Mouse (Mus musculus) hindbrain, embryonic 14.5 days (tissue): ENCODE measurements at regions not wholly inside any gene's neighbourhood (a gene's known extent, or its start where the extent isn't known, plus 50 kb on each side); places are given as distances from the start of the nearest gene placed in this dataset.

ENCODE experiments used
- ATAC-seq: fragments of 200-750 bp; cut with Nextera tagmentation; 2 replicates; pipeline ENCODE4 v1.8.0; 2017; ENCODE audit warnings: moderate number of reproducible peaks, mild to moderate bottlenecking, moderate TSS enrichment, moderate library complexity; ENCODE audit not compliant: low FRiP score
- DNase-seq: peaks from one replicate; pipeline ENCODE4 v3.0.0-alpha.2; 2015; ENCODE audit warnings: low spot score
- H3K27ac ChIP-seq: fragments of 300-500 bp; sonication (generic); 2 replicates; pipeline ENCODE4 v1.5.1; 2014; ENCODE audit warnings: mild to moderate bottlenecking, moderate library complexity
- H3K27me3 ChIP-seq: fragments of 300-500 bp; sonication (generic); 2 replicates; pipeline ENCODE4 v1.6.1; 2014; ENCODE audit warnings: mild to moderate bottlenecking, low read length, mixed read lengths; ENCODE audit not compliant: control insufficient read depth, insufficient read depth
- H3K36me3 ChIP-seq: fragments of 300-500 bp; sonication (generic); replicated peaks from 2 replicates; pipeline ENCODE4 v1.6.1; 2014; ENCODE audit not compliant: control insufficient read depth, insufficient read depth
- H3K4me1 ChIP-seq: fragments of 300-500 bp; sonication (generic); replicated peaks from 2 replicates; pipeline ENCODE4 v1.6.1; 2014; ENCODE audit warnings: antibody characterized with exemption, low read length, mixed read lengths; ENCODE audit not compliant: control insufficient read depth, insufficient read depth
- H3K4me2 ChIP-seq: fragments of 300-500 bp; sonication (generic); replicated peaks from 2 replicates; pipeline ENCODE4 v1.6.1; 2014; ENCODE audit warnings: mild to moderate bottlenecking, moderate library complexity
- H3K4me3 ChIP-seq: fragments of 300-500 bp; sonication (generic); replicated peaks from 2 replicates; pipeline ENCODE4 v1.5.1; 2014; ENCODE audit warnings: mild to moderate bottlenecking, low read length
- H3K9ac ChIP-seq: fragments of 300-500 bp; sonication (generic); 2 replicates; pipeline ENCODE4 v1.6.1; 2014
- H3K9me3 ChIP-seq: fragments of 300-500 bp; sonication (generic); 2 replicates; pipeline ENCODE4 v1.6.1; 2016; ENCODE audit warnings: low read length; ENCODE audit not compliant: control insufficient read depth
- WGBS: fragments of 180-500 bp; shearing (Covaris S2); extraction: QIAGEN DNeasy Blood & Tissue Kit; methylation state at CpG from one replicate; pipeline ENCODE4 v1.1.7; 2014; 5-methylcytosine and 5-hydroxymethylcytosine counted together

DNA sequence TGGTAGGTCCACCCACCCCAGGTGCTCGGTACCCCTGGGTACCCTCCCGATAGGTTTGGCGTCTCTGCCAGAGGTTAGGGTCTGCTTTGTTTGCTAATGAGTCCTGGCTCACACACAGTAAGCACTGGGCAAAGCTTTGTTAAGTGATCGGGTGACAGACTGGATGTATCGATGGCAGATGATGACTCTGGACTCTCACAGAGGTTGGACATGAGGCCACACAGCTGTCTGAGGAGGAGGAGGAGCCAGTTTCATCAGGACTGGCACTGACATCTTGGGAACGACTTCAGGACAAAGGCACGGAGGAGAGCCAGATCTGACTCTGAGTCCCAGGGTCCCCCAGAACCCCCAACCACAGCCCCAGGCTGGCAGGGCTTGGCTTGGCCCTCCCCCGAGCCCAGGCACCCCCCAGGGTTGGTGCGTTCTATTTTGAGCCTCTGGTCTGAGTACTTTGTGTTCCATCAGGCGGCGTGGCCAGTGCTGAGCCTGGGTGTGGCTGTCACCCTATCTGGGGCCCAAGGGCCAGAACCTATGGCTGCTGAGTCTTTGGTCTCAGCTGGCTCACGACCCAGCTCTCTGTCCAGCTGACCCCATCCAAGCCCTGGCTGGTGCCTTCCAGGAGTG is 67.6 kb upstream of the Tmem189 start:
- no peaks in the 10 kb centered on the region for H3K9me3 ChIP-seq
- no peak overlapping the region for H3K4me2 ChIP-seq
- H3K4me3 ChIP-seq, result no peak overlapping the region
- H3K36me3 ChIP-seq, result no peaks in the 10 kb centered on the region
- no peaks in the 10 kb centered on the region; the same call in 1 of the 2 replicates for H3K4me1 ChIP-seq
- H3K9ac ChIP-seq, result no peak overlapping the region
- no peak overlapping the region for H3K27ac ChIP-seq
- 65% methylated on average over 12 of the region's 12 CpGs for WGBS
- DNase-seq (no peak), ATAC-seq (no peak)
- no peaks in the 10 kb centered on the region for H3K27me3 ChIP-seq

DNA sequence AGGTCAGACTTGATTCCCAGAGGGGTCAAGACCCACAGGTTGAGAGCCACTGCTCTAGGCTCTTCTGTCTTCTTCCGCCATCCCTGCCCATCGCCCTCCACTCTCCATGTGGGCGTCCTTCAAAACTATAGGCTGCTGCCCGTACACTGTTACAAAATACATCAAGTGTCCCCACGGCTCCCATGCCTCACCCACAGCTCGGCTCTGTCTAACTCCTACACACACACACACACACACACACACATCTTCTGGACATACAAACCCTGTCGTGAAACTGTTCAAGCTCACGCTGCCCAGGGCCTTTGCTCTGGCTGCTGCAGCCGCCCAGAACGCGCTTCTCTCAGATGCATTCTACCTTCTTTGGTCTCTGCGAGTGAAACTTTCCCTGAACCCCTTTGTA is 67.1 kb upstream of the Tmem189 start:
- H3K4me3 ChIP-seq, result no peak overlapping the region
- ATAC-seq (no peak), DNase-seq (no peak)
- no peak overlapping the region for H3K9ac ChIP-seq
- H3K27ac ChIP-seq, result no peak overlapping the region
- no peak overlapping the region for H3K4me2 ChIP-seq
- no peaks in the 10 kb centered on the region; the same call in 1 of the 2 replicates for H3K4me1 ChIP-seq
- H3K27me3 ChIP-seq, result no peaks in the 10 kb centered on the region
- WGBS, result 85% methylated on average over 12 of the region's 12 CpGs
- H3K36me3 ChIP-seq, result no peaks in the 10 kb centered on the region
- no peaks in the 10 kb centered on the region for H3K9me3 ChIP-seq

DNA sequence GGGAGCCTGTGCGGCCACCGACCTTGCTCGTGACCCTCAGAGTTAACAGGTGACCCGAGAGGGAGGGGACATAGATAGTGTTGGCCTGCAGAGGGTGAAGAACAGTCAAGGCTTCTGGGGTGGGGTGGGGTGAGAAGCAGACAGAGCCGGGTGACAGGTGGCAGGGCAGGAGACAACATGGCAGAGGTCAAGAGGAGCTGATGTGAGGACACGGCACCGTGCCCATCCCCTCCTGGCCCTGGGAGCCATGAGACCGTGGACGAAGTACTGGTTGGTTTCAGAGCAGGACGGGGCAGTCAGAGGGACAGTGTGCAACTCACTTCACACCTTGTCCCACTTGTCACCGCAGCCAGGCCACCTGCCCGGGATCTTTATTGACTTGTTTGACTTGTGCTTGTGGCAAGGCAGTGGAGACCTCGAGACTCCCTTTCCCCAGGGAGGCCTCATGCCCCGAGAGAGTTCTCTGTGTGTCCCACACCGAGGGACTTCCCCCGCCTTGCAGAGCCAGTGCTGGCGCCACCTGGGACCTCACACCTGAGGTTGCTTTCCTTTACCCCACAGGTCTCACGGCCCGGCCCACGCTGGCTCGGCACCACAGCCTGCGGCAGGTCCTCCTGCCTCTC is 65.4 kb upstream of the Tmem189 start:
- H3K27me3 ChIP-seq, result no peaks in the 10 kb centered on the region
- no peak overlapping the region for H3K4me3 ChIP-seq
- H3K36me3 ChIP-seq, result no peaks in the 10 kb centered on the region
- DNase-seq (no peak), ATAC-seq (no peak)
- no peak overlapping the region for H3K4me2 ChIP-seq
- 86% methylated on average over 22 of the region's 22 CpGs for WGBS
- no peak overlapping the region for H3K9ac ChIP-seq
- H3K4me1 ChIP-seq, result no peaks in the 10 kb centered on the region; the same call in 1 of the 2 replicates
- H3K9me3 ChIP-seq, result no peaks in the 10 kb centered on the region
- H3K27ac ChIP-seq, result no peak overlapping the region

DNA sequence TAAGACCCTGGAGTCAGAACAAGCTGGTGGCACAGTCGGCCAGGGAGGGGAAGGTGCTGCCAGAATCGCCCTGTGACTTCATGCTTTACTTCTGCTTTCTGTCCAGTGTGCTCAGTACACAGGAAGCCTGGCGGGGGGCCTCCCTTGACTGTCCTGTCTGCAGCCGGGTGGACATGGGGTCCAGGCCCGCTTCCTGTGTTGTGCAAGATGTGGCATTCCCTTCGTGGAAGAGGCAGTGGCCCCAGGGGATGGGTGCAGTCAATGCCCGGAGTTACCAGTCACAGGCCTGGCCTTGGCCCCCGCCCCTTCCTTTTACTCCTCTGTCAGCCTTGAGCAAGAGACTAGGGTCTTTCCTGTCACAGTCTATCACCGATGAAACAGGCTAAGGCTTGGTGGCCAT is 64.3 kb upstream of the Tmem189 start:
- DNase-seq (no peak), ATAC-seq (no peak)
- Histone ChIP-seq H3K4me3 (no peak overlapping the region), H3K9me3 (no peaks in the 10 kb centered on the region), H3K27me3 (no peaks in the 10 kb centered on the region), H3K36me3 (no peaks in the 10 kb centered on the region), H3K4me2 (no peak overlapping the region), H3K4me1 (no peaks in the 10 kb centered on the region; the same call in 1 of the 2 replicates), H3K9ac (no peak overlapping the region), H3K27ac (no peak overlapping the region)
- WGBS, result 79% methylated on average over 9 of the region's 9 CpGs

DNA sequence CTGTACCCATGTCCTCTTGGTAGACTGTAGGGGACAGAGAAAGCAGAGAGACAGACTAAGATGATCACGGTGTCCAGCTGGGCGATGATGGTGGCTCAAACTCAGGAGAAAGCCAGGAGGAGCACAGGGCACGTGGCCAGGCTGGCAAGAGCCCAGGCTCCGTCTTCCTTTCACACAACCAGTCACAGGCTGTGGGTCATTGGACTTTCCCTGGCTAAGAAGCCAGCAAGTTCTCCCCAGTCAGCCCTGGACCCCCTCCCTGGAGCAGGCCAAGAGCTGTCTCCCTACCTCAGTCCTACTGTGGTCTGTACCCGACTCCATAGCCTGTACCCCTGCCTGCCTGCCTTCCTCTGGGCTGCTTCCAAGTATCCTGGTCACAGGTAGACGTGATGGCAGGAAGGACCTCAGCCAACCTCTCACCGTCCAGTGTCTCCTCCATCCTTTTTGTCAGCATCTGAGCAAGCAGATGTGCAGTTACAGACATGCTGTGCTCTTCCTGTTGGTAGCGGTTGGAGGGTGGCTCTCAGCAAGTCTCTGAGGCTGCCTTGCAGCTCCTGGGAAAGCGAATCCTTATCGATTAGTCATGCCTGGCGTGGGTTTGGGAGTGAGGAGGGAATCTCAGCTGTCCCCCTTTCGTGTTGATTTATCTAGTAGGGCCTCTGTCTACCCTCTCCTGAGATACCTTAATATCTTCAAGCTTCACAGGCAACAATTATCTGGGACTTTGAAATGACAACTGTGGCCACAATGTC is 63.4 kb upstream of the Tmem189 start:
- Histone ChIP-seq H3K4me3 (no peak overlapping the region), H3K9me3 (no peaks in the 10 kb centered on the region), H3K9ac (no peak overlapping the region), H3K27ac (no peak overlapping the region), H3K4me2 (no peak overlapping the region), H3K36me3 (no peaks in the 10 kb centered on the region), H3K27me3 (no peaks in the 10 kb centered on the region), H3K4me1 (no peaks in the 10 kb centered on the region; the same call in 1 of the 2 replicates)
- no peak for ATAC-seq
- WGBS, result 52% methylated on average over 12 of the region's 12 CpGs
- DNase-seq, result no peak

DNA sequence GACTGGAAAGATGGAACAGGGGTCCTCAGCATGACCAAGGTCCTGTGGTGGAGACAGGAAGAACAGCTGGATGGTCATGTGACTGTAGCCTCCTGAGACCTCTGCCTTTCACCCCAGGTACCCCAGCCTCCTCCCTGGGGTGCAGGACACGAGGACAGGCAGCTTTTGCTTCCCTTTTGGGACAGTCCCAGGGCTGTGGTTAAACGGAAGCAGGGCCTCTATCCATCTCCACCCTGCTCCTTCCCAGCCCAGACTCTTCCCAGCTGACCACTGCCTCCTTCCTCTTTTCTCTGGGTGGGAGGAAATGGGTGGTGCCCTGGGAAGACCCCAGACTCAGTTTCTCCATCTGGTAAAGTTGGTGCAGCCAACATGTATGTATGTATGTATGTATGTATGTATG is 62.0 kb upstream of the Tmem189 start:
- no peaks in the 10 kb centered on the region for H3K36me3 ChIP-seq
- H3K4me3 ChIP-seq, result no peak overlapping the region
- no peak overlapping the region for H3K27ac ChIP-seq
- ATAC-seq (no peak), DNase-seq (no peak)
- H3K4me2 ChIP-seq, result no peak overlapping the region
- 67% methylated on average over 2 of the region's 2 CpGs for WGBS
- no peak overlapping the region for H3K9ac ChIP-seq
- H3K27me3 ChIP-seq, result no peaks in the 10 kb centered on the region
- H3K9me3 ChIP-seq, result no peaks in the 10 kb centered on the region
- peaks cover 7% of the 10 kb centered on the region; the same call in 1 of the 2 replicates for H3K4me1 ChIP-seq

DNA sequence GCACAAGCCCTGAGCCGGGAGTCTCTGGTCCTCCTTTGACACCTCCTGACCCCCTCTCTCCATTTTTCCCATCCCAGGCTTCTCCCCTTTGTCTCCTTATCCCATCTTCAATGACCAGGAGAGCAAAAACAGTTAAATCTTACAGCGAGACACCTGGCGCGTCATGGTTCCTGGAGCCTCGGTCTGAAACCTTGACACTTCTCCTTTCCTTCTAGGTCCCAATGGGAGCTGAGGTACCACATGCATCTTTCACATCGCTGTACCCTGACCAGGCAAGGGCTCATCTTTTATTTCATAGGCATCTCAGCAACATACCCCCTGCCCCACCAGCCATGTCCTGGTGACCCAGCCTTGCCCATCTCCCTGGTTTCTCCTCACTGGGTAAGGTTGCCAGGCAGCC is 58.7 kb upstream of the Tmem189 start:
- Histone ChIP-seq H3K4me2 (no peak overlapping the region), H3K27ac (no peak overlapping the region), H3K9me3 (no peaks in the 10 kb centered on the region), H3K4me1 (peaks cover 13% of the 10 kb centered on the region; the same call in 1 of the 2 replicates), H3K4me3 (no peak overlapping the region), H3K27me3 (no peaks in the 10 kb centered on the region), H3K9ac (no peak overlapping the region), H3K36me3 (no peaks in the 10 kb centered on the region)
- 93% methylated on average over 6 of the region's 6 CpGs for WGBS
- no peak for DNase-seq
- no peak for ATAC-seq

DNA sequence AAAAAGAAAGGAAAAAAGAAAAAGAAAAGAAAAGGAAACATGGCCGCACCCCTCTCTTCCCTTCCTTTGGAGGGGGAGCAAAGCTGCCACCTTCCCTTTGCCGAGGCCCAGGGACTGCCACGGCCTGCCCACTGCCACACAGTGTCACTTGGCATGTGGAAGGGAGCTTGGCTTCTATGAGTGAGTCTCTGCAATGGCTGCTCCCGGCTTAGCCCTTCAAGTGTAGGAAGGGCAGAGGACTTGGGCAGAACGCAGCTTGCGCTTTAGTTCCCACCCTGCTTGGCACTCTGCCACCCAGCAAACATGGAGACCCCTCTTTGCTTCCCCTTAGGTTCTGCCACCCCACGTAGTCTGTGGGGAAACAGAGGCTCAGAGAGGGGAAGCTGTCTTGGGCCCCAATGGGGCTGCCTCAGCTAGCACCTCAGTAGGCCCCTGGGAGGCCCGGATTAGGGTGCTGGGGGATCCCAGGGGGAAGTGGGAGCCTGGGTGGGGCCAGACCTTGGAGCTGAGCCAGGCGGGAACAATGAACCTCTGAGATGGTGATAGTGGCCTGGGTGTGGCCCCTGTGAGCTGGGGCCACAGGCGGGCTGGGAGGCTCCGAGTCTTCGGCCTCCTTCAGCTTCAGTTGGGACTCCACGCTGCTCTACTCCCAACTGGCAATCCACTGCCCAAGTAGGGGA is 57.7 kb upstream of the Tmem189 start:
- DNase-seq (no peak), ATAC-seq (no peak)
- Histone ChIP-seq H3K4me3 (no peak overlapping the region), H3K4me2 (no peak overlapping the region), H3K27me3 (no peaks in the 10 kb centered on the region), H3K9me3 (no peaks in the 10 kb centered on the region), H3K4me1 (peaks cover 13% of the 10 kb centered on the region; the same call in 1 of the 2 replicates), H3K36me3 (no peaks in the 10 kb centered on the region), H3K9ac (no peak overlapping the region), H3K27ac (0 out of 2 replicates have a peak overlapping the region, but pooled peaks have one; percentile 26)
- 67% methylated on average over 13 of the region's 13 CpGs for WGBS

DNA sequence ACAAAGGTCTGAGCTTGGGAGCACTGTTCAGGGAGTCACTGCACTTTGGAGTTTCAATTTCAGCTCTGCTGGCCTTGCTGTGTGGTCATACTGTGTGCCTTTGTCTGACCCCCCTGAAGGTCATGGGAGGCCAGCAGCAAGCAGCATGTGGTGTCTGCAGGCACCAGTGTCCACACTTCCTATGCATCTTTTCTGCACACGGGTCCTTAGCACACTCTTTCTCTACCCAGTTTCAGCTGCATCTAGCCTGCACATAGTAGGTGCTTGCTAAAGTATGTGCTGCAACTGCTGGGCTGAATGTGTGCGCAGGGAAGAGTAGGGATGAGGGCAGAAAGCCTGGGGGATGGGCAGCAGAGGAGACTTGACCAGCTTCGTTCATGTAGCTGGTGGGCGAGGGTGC is 56.7 kb upstream of the Tmem189 start:
- H3K4me1 ChIP-seq, result peaks cover 13% of the 10 kb centered on the region; the same call in 1 of the 2 replicates
- no peak overlapping the region for H3K4me2 ChIP-seq
- no peak for ATAC-seq
- H3K9ac ChIP-seq, result no peak overlapping the region
- H3K27me3 ChIP-seq, result no peaks in the 10 kb centered on the region
- no peaks in the 10 kb centered on the region for H3K9me3 ChIP-seq
- H3K4me3 ChIP-seq, result no peak overlapping the region
- 89% methylated on average over 4 of the region's 4 CpGs for WGBS
- H3K36me3 ChIP-seq, result no peaks in the 10 kb centered on the region
- no peak overlapping the region for H3K27ac ChIP-seq
- no peak for DNase-seq
